Mouse (Mus musculus) CH12.LX (cell line): ENCODE measurements at regions not wholly inside any gene's neighbourhood (a gene's known extent, or its start where the extent isn't known, plus 50 kb on each side); places are given as distances from the start of the nearest gene placed in this dataset.

Experiments
- CTCF ChIP-seq, 2 experiments: IDR thresholded peaks in 1 of 2; conservative IDR thresholded peaks in 1 of 2; 2 replicates each; pipeline ENCODE4 v1.5.1; 2011 to 2012; ENCODE audit warnings: low read depth in 2 of 2, low read length in 2 of 2, improper control_type of control experiment in 1 of 2, inconsistent platforms in 1 of 2, mild to moderate bottlenecking in 1 of 2, moderate library complexity in 1 of 2
- EP300 ChIP-seq: IDR thresholded peaks from 2 replicates; pipeline ENCODE4 v1.6.1; 2011; ENCODE audit warnings: low read length, improper control_type of control experiment
- MAX ChIP-seq: IDR thresholded peaks from 2 replicates; pipeline ENCODE4 v1.6.1; 2011; ENCODE audit warnings: low read length, improper control_type of control experiment
- SIN3A ChIP-seq: IDR thresholded peaks from 2 replicates; pipeline ENCODE4 v1.6.1; 2012; ENCODE audit warnings: low read length, improper control_type of control experiment, inconsistent platforms
- ZC3H11A ChIP-seq: IDR thresholded peaks from 2 replicates; pipeline ENCODE4 v1.6.1; 2012; ENCODE audit warnings: low read depth, mild to moderate bottlenecking, inconsistent platforms, low read length, improper control_type of control experiment

DNA sequence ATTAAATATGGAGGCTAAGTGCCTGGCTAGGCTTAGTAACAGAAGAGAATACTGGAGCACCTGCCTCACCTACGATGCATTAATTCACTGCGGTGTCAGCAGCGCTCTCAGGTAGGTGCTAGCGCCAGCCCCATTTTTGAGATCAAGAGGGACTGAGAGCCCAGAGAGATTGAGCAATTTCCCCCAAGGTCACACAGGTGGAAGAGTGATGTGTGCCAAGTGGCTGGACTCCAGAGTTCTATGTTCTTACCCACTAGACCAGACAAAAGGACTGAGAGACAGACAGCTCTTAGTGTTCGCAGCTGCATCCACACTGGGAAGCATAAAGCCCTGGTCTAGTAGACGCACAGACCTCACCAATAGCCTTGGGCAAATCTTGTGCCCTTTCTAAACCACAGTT lies 261.1 kb downstream of the Bcor start:
- no peak for TF ChIP-seq CTCF (conservative IDR thresholded peaks at IDR 0.05 in 1 of 2, IDR thresholded peaks at IDR 0.05 in 1 of 2; ENCODE audit: low read depth in 2 of 2, low read length in 2 of 2)
- TF ChIP-seq EP300, result no peak
- no peak for TF ChIP-seq MAX
- no peak for TF ChIP-seq ZC3H11A
- no peak for TF ChIP-seq SIN3A
